Mouse (Mus musculus): ENCODE results near the gene Ssh2. TPM values are rescaled to one million over a fixed set of nuclear protein-coding genes. Genes with fewer than 3 reads are reported as not detected.
"Not testable (repeated sequence)": the region's sequence is repeated elsewhere in the genome, so short reads cannot be mapped to it uniquely, and the experiment has no call there.

Ssh2 gene
- total RNA-seq, 2 experiments from 2014 or later = 32.9 to 35.4 TPM

DNA sequence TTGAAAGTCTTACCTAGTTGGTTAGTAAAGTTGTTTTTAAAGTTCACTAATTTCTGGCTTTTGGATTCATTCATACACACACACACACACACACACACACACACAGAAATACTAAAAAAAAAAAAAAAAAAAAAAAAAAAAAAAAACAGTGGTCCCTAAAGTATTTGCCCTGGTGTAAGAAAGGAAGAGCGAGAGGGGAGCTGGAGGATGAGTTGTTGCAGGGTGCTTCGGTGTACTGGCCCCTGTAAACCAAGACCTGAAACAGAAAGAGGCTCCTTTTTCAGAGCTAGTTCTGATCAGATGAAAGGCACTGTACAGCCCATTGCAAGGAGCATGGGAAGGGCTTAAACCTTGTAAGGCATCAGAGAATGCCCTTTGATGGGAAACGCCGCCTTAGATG lies 131.2 kb downstream of the Ssh2 start:
- no peak for DNase-seq (ENCODE audit: low spot score in 2 of 2)

DNA sequence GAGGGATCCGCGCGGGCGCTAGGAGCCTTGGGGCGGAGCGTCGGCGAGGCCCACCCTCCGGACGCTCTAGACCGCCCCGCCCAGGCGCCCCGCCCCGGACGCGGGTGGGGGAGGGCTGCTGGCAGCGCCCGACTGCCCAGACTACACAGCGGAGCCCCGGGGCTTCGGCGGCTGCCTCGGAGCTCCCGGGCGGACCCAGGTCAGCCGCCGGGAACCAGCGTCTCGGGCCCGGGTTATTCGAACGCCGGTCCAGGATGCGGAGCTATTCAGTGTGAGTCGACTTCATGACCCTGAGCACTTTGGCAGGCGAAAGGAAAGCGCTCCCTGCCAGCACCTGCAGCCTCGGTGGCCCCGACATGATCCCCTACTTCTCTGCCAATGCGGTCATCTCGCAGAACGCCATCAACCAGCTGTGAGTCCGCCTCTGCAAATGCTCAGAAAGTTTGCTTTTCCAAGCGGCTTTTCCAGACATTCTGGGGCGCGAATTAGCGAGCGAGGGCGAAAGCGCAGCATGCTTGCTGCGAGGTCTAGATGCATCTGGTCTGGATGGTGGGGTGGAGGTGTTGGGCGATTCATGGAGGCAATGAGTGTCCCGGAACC lies 132.2 kb downstream of the Ssh2 start:
- DNase-seq (ENCODE audit: low spot score in 2 of 2) = peak; percentile 60 to 77

DNA sequence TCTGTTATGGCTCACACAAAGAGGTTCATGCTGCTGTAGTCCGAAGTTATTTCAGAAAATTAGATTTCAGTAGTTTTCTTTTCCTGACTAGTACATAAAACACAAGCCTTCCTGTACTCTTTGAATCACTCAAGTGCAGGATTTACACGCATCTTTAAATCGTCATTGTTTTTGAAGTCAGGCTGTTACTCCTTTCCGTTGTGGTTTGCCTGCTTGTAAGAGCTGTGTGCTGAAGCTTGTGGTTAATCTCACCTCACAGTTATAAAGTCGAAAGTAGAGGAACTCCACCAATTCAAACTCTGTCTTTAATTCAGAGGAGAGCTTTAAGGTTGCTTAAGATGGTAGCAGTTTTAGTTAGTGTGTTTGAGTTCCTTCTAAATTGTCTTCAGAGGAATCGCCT lies 132.9 kb downstream of the Ssh2 start:
- DNase-seq (ENCODE audit: low spot score in 2 of 2) = no peak

DNA sequence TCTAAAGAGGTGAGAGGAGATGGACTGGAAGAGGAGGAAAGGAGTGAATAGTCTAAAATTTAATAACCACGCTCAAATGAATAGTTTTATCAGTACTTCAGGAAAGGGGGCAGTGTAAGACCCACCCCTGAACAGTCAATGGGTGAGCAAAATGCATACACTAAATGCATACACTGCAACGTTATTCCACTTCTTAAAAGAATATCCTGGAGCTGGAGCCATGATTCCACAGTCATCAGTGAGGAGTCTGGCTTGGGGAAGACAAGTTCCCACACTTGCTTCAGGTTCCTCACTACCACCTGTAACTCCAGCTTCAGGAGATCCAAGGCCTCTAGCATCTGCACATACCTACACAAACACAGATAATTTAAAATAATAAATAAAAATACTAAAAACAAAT lies 133.6 kb downstream of the Ssh2 start:
- DNase-seq (ENCODE audit: low spot score in 2 of 2) = no peak

DNA sequence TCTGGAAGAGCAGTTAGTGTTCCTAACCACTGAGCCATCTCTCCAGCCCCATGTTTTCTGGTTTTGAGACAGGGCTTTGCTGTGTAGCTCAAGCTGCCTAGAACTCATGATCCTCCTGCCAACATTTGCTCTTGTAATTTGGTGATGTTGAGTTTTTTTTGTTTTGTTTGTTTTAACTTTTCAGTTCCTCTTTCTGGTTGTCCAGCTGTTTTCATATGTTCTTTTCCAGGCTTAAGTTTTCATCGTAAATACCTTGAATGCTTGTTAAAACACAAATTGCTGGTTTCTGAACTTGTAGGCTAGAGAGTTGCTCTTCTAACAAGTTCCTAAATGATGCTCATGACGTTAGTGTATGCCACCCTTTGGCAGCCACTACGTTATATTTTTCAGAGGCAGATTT lies 139.0 kb downstream of the Ssh2 start:
- no peak for DNase-seq (ENCODE audit: low spot score in 2 of 2)

DNA sequence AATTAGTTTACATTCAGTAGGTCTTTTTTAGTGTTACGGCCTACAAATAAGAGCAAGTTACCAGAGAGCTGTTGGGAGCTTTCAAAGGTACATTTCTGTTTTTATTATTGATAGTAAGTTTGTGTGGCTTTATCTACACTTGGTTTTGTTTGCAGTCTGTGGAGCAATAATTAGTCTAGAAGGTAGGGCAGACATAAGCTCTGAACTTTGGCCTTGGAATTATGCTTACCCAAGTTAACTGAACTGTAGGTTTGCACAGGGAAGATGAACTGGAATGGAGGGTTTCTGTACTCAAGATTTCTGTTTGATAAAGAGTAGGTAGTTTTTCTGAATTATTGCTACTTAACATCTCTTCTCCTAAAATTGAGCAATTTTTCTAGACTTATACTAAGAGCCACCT lies 141.8 kb downstream of the Ssh2 start:
- DNase-seq (ENCODE audit: low spot score in 2 of 2) = no peak

DNA sequence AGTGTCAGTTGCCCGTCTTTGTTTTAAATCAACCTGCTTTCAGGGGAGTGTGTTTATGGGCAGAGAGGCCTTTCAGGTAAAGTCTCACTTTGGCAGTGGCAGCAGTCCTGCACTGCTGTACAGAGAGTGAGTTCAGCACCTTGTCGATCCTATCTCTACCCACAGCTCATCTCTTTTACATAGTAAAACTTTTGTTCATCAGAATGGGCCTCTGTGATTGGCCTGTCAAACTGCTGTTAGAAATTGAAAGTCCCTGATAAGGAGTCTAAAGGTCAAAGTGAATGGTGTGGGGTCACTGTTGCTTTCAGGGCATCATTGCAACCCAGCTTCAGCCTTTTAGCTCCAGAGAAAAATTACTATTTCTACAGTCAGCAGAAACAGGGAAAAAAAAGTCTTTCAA lies 147.4 kb downstream of the Ssh2 start:
- DNase-seq (ENCODE audit: low spot score in 2 of 2) = no peak

DNA sequence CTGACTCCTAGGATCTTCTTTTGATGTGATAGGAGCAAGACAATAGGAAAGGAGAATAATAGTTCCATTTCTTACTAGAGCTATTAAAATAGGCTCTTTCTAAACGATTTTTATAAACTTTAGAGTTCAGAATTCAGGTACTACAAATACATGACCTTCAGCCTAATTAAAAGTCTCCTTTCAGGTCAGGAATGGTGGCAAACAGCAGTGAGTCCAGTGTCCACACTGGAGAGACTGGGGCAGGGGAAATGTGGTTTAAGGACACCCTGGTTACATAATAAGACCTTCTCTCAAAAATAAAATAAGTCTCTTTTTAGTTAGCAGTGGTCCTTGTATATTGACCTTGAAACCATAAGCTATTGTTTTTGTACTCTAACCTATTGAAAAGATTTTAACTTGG lies 148.3 kb downstream of the Ssh2 start:
- DNase-seq (ENCODE audit: low spot score in 2 of 2) = no peak

DNA sequence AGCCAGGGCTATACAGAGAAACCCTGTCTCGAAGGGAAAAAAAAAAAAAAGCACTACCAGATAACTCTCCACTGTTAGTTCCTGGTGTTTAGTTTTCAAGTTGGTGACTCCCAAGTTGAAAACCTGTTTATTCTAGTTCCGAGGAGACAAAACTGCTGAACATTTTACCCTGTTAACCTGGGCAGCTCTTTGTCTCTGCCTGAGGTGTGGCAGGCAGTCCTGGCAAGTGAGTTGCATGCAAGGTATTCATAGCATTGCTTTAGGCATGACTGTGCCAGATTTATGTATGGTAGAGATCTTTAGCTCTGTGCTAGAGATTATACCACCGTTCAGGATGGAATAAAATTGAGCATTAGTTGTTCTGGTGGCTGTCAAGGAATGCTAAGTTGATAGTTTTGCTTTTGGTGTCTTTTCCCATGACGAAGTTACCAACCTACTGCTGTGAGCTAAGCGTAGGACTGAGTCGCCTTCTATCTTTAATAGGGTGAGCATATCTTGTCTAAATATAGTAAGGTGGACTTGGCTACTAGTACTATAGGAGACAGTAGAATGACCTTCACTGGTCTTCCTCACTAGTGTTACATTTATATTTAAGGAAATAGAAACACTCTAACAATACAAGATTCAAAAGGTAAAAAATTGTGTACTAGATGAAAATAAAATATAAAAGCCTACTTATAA lies 149.8 kb downstream of the Ssh2 start:
- DNase-seq (ENCODE audit: low spot score in 2 of 2) = no peak

DNA sequence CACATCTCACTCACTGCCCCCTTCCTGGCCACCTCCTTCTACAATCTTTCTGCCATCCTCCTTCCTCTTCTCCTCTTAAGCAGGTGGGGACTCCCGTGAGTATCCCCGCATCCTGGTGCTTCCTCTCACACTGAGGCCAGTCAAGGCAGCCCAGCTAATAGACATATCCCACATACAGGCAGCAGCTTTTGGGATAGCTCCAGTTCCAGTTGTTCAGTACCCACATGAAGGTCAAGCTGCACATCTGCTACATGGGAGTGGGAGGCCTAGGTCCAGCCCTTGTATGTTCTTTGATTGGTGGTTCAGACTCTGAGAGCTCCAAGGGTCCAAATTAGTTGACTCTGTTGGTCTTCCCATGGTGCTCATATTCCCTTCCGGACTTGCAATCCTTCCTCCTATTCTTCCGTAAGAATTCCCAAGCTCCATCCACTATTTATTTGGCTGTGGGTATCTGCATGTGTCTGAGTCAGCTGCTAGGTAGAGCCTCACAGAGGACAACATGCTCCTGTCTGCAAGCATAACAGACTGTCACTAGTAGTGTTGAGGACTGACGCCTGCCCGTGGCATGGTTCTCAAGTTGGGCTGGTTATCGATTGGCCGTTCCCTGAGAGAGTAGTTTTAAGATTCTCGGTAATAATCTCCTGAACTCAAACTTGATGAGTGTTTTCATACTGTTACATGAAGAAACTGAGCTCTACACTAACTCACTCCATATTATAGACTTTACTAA lies 151.6 kb downstream of the Ssh2 start:
- DNase-seq (ENCODE audit: low spot score in 2 of 2) = no peak

DNA sequence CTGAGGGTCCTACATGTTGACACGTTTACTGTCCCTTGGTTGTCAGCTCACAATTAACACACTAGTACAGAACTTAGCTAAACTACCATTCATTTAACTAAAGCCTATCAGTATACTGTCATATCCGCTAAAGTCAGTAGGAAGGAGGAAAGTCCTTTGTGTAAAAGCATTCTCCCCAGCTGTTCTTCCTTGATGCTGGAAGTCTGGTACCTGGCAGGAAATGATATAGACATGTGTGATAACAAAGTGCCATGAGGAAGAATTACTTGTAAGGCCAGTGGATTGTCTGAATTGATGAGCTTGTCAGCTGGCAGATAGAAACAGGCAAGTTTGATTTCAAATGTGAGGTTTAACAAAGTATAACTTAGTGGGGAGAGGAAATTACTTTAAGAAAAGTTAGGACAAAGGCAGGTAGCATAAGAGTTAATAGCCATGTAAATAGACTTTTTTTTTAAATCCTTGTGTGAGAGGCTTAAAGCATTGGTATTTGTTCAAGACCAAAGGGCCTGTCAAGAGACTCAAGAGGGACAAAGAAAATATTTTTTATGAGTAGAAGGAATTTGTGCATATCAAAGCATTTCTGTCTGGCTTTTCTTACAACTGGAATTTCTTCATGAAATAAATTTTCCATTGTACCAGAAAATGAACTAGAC lies 153.2 kb downstream of the Ssh2 start:
- no peak for DNase-seq (ENCODE audit: low spot score in 2 of 2)

DNA sequence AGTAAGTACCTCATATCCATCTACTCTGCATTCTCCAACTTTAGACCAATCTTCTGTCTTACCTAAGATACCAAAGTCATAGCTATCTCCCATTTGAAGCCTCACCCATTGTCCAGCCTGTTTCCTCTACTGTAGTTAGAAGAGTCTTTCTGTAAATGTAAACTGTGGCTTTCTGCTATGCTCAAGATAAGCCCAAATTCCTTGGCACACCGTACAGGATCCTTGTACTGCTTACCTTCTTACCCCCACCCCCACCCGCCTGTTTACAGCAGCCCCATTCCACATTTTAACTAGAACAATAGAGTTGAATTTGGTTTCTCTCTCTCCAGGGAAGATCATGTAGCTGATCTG lies 153.7 kb downstream of the Ssh2 start:
- no peak for DNase-seq (ENCODE audit: low spot score in 2 of 2)

DNA sequence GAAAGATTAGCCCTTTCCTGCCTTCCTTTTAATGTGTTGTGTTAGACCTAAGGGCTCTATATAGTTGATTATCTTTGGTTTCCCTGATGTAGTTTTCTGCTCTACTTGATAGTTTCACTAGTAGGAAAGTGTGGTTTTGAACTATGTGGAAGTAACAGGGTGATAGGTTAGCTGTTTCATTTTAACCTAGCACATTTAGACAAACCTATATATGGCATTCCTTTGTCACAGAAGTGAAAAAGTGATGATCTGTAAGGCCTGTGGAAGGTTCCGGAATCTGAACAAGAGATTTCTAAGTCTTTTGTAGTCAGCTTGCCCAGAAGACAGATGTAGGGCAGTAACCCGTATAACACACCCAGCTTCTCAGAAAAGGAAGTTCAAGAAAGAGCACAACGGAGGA lies 155.0 kb downstream of the Ssh2 start:
- no peak for DNase-seq (ENCODE audit: low spot score in 2 of 2)

DNA sequence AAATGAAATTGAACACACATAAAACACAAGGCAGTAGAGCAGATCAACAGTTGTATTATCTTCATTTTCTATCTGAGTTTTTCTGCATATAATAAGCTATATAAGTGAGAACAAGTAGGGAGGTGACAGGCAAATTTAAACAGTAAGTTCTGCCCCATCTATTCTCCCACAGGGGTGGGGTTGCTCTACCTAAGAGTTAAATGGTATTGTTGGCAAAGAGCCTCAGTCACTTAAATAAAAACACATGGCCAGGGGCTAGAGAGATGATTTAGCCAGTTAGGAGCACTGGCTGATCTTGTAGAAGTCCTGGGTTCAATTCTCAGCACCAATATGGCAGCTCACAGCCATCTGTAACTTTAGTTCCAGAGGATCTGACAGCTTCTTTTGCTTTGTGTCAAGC lies 155.6 kb downstream of the Ssh2 start:
- DNase-seq (ENCODE audit: low spot score in 2 of 2) = no peak

DNA sequence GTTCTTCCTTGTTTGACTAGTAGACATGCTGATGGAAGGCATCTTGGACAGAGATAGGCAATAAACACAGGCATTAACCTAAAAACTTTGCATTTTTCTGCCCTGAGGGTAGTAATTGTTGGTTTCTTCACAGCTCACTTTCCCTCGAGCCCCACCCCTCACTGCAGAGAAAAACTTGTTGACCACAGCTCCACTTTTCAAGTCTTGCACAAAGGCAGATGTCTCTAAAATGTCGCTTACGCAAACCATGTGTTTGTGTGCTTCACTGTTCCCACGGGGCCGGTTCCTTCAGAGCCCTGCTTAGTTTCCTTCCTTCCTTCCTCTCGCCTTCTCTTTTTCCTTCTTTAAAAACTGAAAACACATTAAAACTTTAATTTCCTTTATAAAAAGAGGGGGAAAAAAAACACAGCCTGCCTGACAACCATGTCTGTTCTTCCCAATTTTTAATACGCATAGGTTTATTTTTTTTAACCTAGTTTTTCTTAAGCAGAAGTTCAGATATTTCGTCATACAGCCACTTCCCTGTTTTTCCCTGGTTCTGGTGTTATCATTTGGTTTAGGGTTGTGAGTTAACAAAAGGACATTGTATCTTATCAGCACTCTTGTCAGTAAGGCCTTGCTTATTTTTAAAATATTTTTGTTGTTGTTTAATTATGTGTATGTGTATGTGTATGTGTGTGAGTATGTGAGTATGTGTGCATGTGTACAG lies 156.3 kb downstream of the Ssh2 start:
- DNase-seq (ENCODE audit: low spot score in 2 of 2) = peak in 1 of 2 experiments; percentile 18

DNA sequence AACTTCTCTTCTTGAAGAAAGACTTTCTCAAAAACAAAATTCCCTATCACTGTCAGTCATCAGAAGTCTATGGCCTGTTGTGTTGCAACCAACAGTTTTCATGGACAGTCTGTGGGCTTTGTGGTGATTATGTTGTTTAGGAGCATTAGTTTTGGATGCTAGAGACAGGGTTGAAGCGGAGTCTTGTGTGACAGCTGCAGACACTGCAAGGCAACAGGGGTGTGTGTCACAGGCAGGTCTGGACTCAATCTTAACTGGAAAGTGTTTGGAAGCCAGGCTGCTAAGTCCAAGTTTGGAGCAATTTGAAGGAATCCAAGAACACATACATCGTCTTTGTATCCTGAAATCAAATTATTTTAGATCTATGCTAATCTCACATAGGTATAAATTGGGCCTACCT lies 162.5 kb downstream of the Ssh2 start:
- no peak for DNase-seq (ENCODE audit: low spot score in 2 of 2)

DNA sequence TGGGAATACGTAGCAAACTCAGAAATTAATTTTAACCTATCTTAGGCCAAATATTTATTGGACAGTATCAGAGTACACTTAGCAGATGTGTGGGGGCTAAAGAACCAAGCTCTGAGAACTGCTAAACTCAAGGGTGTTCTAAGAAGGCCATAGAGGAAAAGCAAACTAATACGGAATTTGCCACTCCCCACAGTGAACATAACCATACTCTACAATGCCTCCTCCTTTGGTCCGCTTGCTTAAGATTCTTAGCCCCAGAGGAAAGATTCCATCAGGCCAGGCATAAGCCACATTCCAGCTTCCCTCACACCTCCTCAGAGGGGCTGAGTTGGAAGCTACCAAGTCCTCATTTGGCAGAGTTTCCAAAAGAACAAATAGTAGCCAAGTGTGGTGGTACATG lies 165.1 kb downstream of the Ssh2 start:
- DNase-seq (ENCODE audit: low spot score in 2 of 2) = no peak

DNA sequence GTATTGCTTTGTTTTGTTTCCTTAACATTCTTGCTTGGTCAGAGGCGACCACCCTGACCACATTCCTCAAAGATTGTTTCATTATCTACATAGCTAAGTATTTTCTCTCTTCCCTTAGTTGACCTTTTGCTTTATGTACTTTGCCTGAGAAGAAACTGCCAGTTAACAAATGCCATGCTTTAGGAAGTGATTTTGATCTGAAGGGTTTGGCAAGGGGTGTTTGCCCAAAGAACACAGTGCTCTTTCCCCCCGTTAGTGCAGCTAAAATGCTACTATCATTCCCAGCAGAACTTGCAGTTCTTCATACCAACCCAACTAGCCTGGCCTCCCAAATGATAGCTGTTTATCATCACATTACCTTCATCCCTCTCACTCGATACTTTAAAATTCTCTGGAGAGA lies 168.1 kb downstream of the Ssh2 start:
- no peak for DNase-seq (ENCODE audit: low spot score in 2 of 2)

DNA sequence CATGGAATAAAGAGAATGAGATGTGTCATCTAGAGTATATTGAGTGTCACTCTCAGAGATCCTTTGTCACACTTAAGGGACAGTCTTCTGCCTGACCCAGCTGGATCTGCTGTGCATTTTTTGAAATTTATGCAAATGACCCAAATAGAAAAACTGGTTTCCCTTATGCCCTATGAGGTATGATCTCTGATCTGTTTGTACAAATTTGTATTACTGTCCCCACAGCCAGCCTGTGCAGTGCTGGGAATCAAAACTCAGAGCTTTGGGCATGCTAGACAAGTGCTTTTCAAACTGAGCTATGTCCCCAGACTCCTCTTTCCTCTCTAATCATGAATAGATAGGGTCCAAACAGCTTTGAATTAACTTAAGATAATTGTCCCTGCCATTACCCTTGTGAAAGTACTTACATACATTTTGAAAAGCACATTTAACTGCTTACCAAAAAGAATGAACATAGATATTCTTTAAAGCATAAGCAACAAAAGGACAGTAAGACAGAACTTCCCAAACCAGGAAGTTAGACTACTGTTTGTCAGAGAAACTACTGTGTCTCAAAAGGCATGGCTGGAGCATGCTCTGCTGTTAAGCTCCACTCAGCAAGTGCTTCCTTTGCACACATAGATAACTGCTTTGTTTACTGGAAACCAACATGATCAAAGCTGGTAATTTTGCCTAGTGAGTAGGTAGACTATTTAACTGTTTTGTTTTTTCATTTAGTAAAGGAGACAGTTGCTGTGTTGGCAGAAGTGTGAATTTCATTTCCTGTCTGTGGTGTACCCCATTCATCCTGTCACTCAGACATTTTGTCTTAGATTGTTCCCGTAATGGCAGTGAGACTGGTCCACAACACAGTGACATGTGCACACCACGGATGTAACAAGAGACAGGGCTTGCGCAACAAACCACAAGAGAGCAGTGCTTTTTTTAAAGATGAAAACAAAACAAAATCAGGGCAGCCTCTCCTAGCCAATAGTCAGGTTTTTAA lies 169.9 kb downstream of the Ssh2 start:
- DNase-seq (ENCODE audit: low spot score in 2 of 2) = peak; percentile 25 to 75

DNA sequence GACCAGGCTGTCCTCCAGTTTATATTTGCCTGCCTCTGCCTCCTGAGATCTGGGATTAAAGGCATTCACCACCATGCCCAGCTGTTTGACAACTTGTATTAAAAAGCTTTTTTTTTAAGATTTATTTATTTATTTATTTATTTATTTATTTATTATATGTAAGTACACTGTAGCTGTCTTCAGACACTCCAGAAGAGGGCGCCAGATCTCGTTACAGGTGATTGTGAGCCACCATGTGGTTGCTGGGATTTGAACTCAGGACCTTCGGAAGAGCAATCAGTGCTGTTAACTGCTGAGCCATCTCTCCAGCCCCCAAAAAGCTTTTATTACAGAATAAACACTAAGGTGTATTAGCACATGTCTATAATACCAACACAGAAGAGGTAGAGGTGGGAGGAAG lies 172.1 kb downstream of the Ssh2 start:
- not testable (repeated sequence) for DNase-seq (ENCODE audit: low spot score in 2 of 2)
